Mouse (Mus musculus): Measurements from ENCODE around the gene Ing1. TPM values are rescaled to one million over a fixed set of nuclear protein-coding genes. Genes with fewer than 3 reads are reported as not detected.
A peak's percentile ranks its signal among the peaks of the same experiment; 100 is the strongest.
"Not testable (repeated sequence)": the region's sequence is repeated elsewhere in the genome, so short reads cannot be mapped to it uniquely, and the experiment has no call there.

Ing1 gene
- polyA plus RNA-seq, 1 experiment from 2014 or later: 43.5 TPM

GRCm38 (mm10) chr8:11552390-11552789, 3.0 kb upstream of the Ing1 start:
- H3K4me3 ChIP-seq: no peak overlapping the region
- H3K4me2 ChIP-seq: no peak overlapping the region
- H3K27me3 ChIP-seq: no peaks in the 10 kb centered on the region
- peaks cover 26% of the 10 kb centered on the region for H3K4me1 ChIP-seq
- 89% methylated on average over 10 of the region's 10 CpGs for WGBS
- H3K9ac ChIP-seq: no peak overlapping the region
- no peaks in the 10 kb centered on the region for H3K9me3 ChIP-seq (replicated peaks)
- ATAC-seq: no peak
- H3K36me3 ChIP-seq (ENCODE audit: poor library complexity, severe bottlenecking): 0 out of 2 replicates have a peak, but pooled peaks cover 3% of the 10 kb centered on the region
- no peak overlapping the region for H3K27ac ChIP-seq

- Histone ChIP-seq H3K4me2 (peak overlapping the region; percentile 76), H3K9ac (peak overlapping the region; percentile 96), H3K9me3 (replicated peaks) (no peaks in the 10 kb centered on the region), H3K4me3 (peak overlapping the region; percentile 92), H3K27ac (peak overlapping the region; percentile 99), H3K27me3 (no peaks in the 10 kb centered on the region), H3K4me1 (peaks cover 28% of the 10 kb centered on the region), H3K36me3 (ENCODE audit: poor library complexity, severe bottlenecking) (0 out of 2 replicates have a peak, but pooled peaks cover 2% of the 10 kb centered on the region)
- under 1% methylated on average over 86 of the region's 103 CpGs for WGBS
- ATAC-seq: peak; percentile 89
Measured at GRCm38 (mm10) chr8:11555720-11556591, 585 bp downstream of the Ing1 start.

- H3K4me3 ChIP-seq: peak overlapping the region; percentile 92
- H3K9me3 ChIP-seq (replicated peaks): no peaks in the 10 kb centered on the region
- WGBS: under 1% methylated on average over 53 of the region's 85 CpGs
- peaks cover 11% of the 10 kb centered on the region for H3K36me3 ChIP-seq (ENCODE audit: poor library complexity, severe bottlenecking)
- peaks cover 27% of the 10 kb centered on the region for H3K4me1 ChIP-seq
- peak overlapping the region; percentile 76 for H3K4me2 ChIP-seq
- H3K27ac ChIP-seq: peak overlapping the region; percentile 99
- peak overlapping the region; percentile 96 for H3K9ac ChIP-seq
- no peak for ATAC-seq
- H3K27me3 ChIP-seq: no peaks in the 10 kb centered on the region
Measured at GRCm38 (mm10) chr8:11556691-11557423, 1.5 kb downstream of the Ing1 start.

- peak overlapping the region; percentile 96 for H3K9ac ChIP-seq
- peaks cover 16% of the 10 kb centered on the region for H3K36me3 ChIP-seq (ENCODE audit: poor library complexity, severe bottlenecking)
- H3K4me3 ChIP-seq: peak overlapping the region; percentile 92
- H3K4me1 ChIP-seq: peaks cover 27% of the 10 kb centered on the region
- H3K27me3 ChIP-seq: no peaks in the 10 kb centered on the region
- peak overlapping the region; percentile 99 for H3K27ac ChIP-seq
- no peak for ATAC-seq
- H3K9me3 ChIP-seq (replicated peaks): no peaks in the 10 kb centered on the region
- under 1% methylated on average over 32 of the region's 32 CpGs for WGBS
- peak overlapping the region; percentile 76 for H3K4me2 ChIP-seq
Measured at GRCm38 (mm10) chr8:11557424-11557767, 2.0 kb downstream of the Ing1 start.

GRCm38 (mm10) chr8:11557768-11558629, 2.6 kb downstream of the Ing1 start:
- peaks cover 18% of the 10 kb centered on the region for H3K36me3 ChIP-seq (ENCODE audit: poor library complexity, severe bottlenecking)
- H3K4me1 ChIP-seq: peaks cover 27% of the 10 kb centered on the region
- no peaks in the 10 kb centered on the region for H3K9me3 ChIP-seq (replicated peaks)
- under 1% methylated on average over 66 of the region's 67 CpGs for WGBS
- H3K4me3 ChIP-seq: peak overlapping the region; percentile 92
- H3K27me3 ChIP-seq: no peaks in the 10 kb centered on the region
- H3K9ac ChIP-seq: peak overlapping the region; percentile 96
- peak overlapping the region; percentile 99 for H3K27ac ChIP-seq
- H3K4me2 ChIP-seq: peak overlapping the region; percentile 76
- ATAC-seq: peak; percentile 74

- WGBS: 90% methylated on average over 3 of the region's 3 CpGs
- H3K9ac ChIP-seq: no peak overlapping the region
- H3K27ac ChIP-seq: no peak overlapping the region
- no peak for ATAC-seq
- H3K9me3 ChIP-seq (replicated peaks): no peaks in the 10 kb centered on the region
- peak overlapping the region; percentile 76; the same call in 1 of the 2 replicates for H3K4me2 ChIP-seq
- H3K36me3 ChIP-seq (ENCODE audit: poor library complexity, severe bottlenecking): peaks cover 34% of the 10 kb centered on the region
- no peaks in the 10 kb centered on the region for H3K27me3 ChIP-seq
- H3K4me3 ChIP-seq: 0 out of 2 replicates have a peak overlapping the region, but pooled peaks have one; percentile 8
- H3K4me1 ChIP-seq: peaks cover 16% of the 10 kb centered on the region
Measured at GRCm38 (mm10) chr8:11559511-11559910, 4.1 kb downstream of the Ing1 start.

- Histone ChIP-seq H3K36me3 (ENCODE audit: poor library complexity, severe bottlenecking) (peaks cover 41% of the 10 kb centered on the region), H3K4me3 (no peak overlapping the region), H3K9me3 (replicated peaks) (no peaks in the 10 kb centered on the region), H3K27ac (no peak overlapping the region), H3K4me2 (no peak overlapping the region), H3K9ac (no peak overlapping the region), H3K4me1 (peaks cover 13% of the 10 kb centered on the region), H3K27me3 (no peaks in the 10 kb centered on the region)
- WGBS: 83% methylated on average over 9 of the region's 9 CpGs
- ATAC-seq: no peak
Measured at GRCm38 (mm10) chr8:11560220-11560619, 4.8 kb downstream of the Ing1 start.

- H3K27me3 ChIP-seq: no peaks in the 10 kb centered on the region
- no peak overlapping the region for H3K4me2 ChIP-seq
- H3K9me3 ChIP-seq (replicated peaks): no peaks in the 10 kb centered on the region
- H3K36me3 ChIP-seq (ENCODE audit: poor library complexity, severe bottlenecking): peaks cover 74% of the 10 kb centered on the region
- ATAC-seq: no peak
- WGBS: 89% methylated on average over 5 of the region's 5 CpGs
- no peak overlapping the region for H3K4me3 ChIP-seq
- H3K4me1 ChIP-seq: peaks cover 5% of the 10 kb centered on the region
- no peak overlapping the region for H3K9ac ChIP-seq
- no peak overlapping the region for H3K27ac ChIP-seq
Measured at GRCm38 (mm10) chr8:11564236-11564635, 8.9 kb downstream of the Ing1 start.

- Histone ChIP-seq H3K36me3 (ENCODE audit: poor library complexity, severe bottlenecking) (peaks cover 75% of the 10 kb centered on the region), H3K9ac (no peak overlapping the region), H3K9me3 (replicated peaks) (no peaks in the 10 kb centered on the region), H3K27me3 (no peaks in the 10 kb centered on the region), H3K4me2 (no peak overlapping the region), H3K27ac (no peak overlapping the region), H3K4me1 (peaks cover under 1% of the 10 kb centered on the region; the same call in 1 of the 2 replicates), H3K4me3 (no peak overlapping the region)
- WGBS: 91% methylated on average over 7 of the region's 7 CpGs
- no peak for ATAC-seq
Measured at GRCm38 (mm10) chr8:11564721-11565120, 9.3 kb downstream of the Ing1 start.

GRCm38 (mm10) chr8:11568193-11568592, 12.8 kb downstream of the Ing1 start:
- not testable (repeated sequence) for H3K4me1 ChIP-seq; H3K27me3 ChIP-seq; H3K9ac ChIP-seq; ATAC-seq; H3K9me3 ChIP-seq (replicated peaks); H3K4me3 ChIP-seq; H3K27ac ChIP-seq; H3K4me2 ChIP-seq
- WGBS: 96% methylated on average over 2 of the region's 2 CpGs
- peaks cover 59% of the 10 kb centered on the region for H3K36me3 ChIP-seq (ENCODE audit: poor library complexity, severe bottlenecking)

- H3K4me1 ChIP-seq: no peaks in the 10 kb centered on the region
- H3K27ac ChIP-seq: no peak overlapping the region
- no peaks in the 10 kb centered on the region for H3K27me3 ChIP-seq
- ATAC-seq: no peak
- H3K4me2 ChIP-seq: no peak overlapping the region
- peaks cover 46% of the 10 kb centered on the region for H3K36me3 ChIP-seq (ENCODE audit: poor library complexity, severe bottlenecking)
- H3K9me3 ChIP-seq (replicated peaks): no peaks in the 10 kb centered on the region
- 89% methylated on average over 22 of the region's 22 CpGs for WGBS
- no peak overlapping the region for H3K9ac ChIP-seq
- H3K4me3 ChIP-seq: no peak overlapping the region
Measured at GRCm38 (mm10) chr8:11569260-11570097, 14.1 kb downstream of the Ing1 start.
